Mouse (Mus musculus) stomach, embryonic 14.5 days (tissue): ENCODE data around the gene BC028528. TPM values are rescaled to one million over a fixed set of nuclear protein-coding genes. Genes with fewer than 3 reads are reported as not detected.

Experiments used
- ATAC-seq: fragments of 200-750 bp; cut with Nextera tagmentation; 2 replicates; pipeline ENCODE4 v1.8.0; 2017; ENCODE audit warnings: low read depth, moderate TSS enrichment; ENCODE audit not compliant: insufficient number of reproducible peaks, insufficient read depth, low FRiP score
- H3K27ac ChIP-seq: fragments of 300-500 bp; sonication (generic); 2 replicates; pipeline ENCODE4 v1.5.1; 2014; ENCODE audit warnings: mild to moderate bottlenecking, low read length, moderate library complexity, mixed read lengths
- H3K27me3 ChIP-seq: fragments of 300-500 bp; sonication (generic); 2 replicates; pipeline ENCODE4 v1.6.1; 2014; ENCODE audit warnings: low read length, control low read depth, mixed read lengths; ENCODE audit not compliant: control insufficient read depth, insufficient read depth
- H3K36me3 ChIP-seq: fragments of 300-500 bp; sonication (generic); 2 replicates; pipeline ENCODE4 v1.6.1; 2014; ENCODE audit warnings: mild to moderate bottlenecking, control low read depth, low read length, moderate library complexity, mixed read lengths; ENCODE audit not compliant: control insufficient read depth, insufficient read depth
- H3K4me1 ChIP-seq: fragments of 300-500 bp; sonication (generic); 2 replicates; pipeline ENCODE4 v1.6.1; 2014; ENCODE audit warnings: low read length, control low read depth, mixed read lengths; ENCODE audit not compliant: control insufficient read depth, insufficient read depth
- H3K4me2 ChIP-seq: fragments of 300-500 bp; sonication (generic); replicated peaks from 2 replicates; pipeline ENCODE4 v1.6.1; 2014; ENCODE audit warnings: low read depth, low read length, control low read depth
- H3K4me3 ChIP-seq: fragments of 300-500 bp; sonication (generic); 2 replicates; pipeline ENCODE4 v1.5.1; 2014; ENCODE audit warnings: low read depth, low read length, control low read depth
- H3K9ac ChIP-seq: fragments of 300-500 bp; sonication (generic); replicated peaks from 2 replicates; pipeline ENCODE4 v1.6.1; 2014; ENCODE audit warnings: low read depth, mild to moderate bottlenecking, control low read depth, low read length, moderate library complexity, mixed read lengths
- H3K9me3 ChIP-seq: fragments of 300-500 bp; sonication (generic); 2 replicates; pipeline ENCODE4 v1.6.1; 2016; ENCODE audit warnings: low read depth, low read length, control low read depth; ENCODE audit not compliant: control insufficient read depth
- WGBS: fragments of 180-500 bp; shearing (Covaris S2); extraction: QIAGEN DNeasy Blood & Tissue Kit; methylation state at CpG from one replicate; pipeline ENCODE4 v1.1.7; 2014; 5-methylcytosine and 5-hydroxymethylcytosine counted together
- polyA plus RNA-seq: library from polyadenylated mRNA; unstranded; fragments of >200 nt; fragmentation: Nextera tagmentation; extraction: Ambion mirVana; gene quantifications from 2 replicates; pipeline ENCODE4 v1.2.1, GENCODE M21; 2014

Gene BC028528
- polyA plus RNA-seq, 1 experiment from 2014 or later, result 28.0 TPM

GRCm38 (mm10) chr3:95916760-95917159, 25.0 kb upstream of the BC028528 start:
- no peaks in the 10 kb centered on the region for H3K4me1 ChIP-seq
- no peak overlapping the region for H3K27ac ChIP-seq
- H3K4me3 ChIP-seq, result no peak overlapping the region
- no peaks in the 10 kb centered on the region for H3K36me3 ChIP-seq
- no peak overlapping the region for H3K9ac ChIP-seq
- H3K4me2 ChIP-seq, result no peak overlapping the region
- no peak for ATAC-seq
- H3K27me3 ChIP-seq, result no peaks in the 10 kb centered on the region
- WGBS, result 68% methylated on average over 7 of the region's 7 CpGs
- no peaks in the 10 kb centered on the region for H3K9me3 ChIP-seq

- WGBS, result 84% methylated on average over 4 of the region's 4 CpGs
- Histone ChIP-seq H3K9me3 (no peaks in the 10 kb centered on the region), H3K4me3 (no peak overlapping the region), H3K36me3 (no peaks in the 10 kb centered on the region), H3K27ac (no peak overlapping the region), H3K27me3 (no peaks in the 10 kb centered on the region), H3K4me2 (no peak overlapping the region), H3K9ac (no peak overlapping the region), H3K4me1 (no peaks in the 10 kb centered on the region)
- no peak for ATAC-seq
Measured at GRCm38 (mm10) chr3:95914706-95915105, 22.9 kb upstream of the BC028528 start.

GRCm38 (mm10) chr3:95907613-95908012, 15.8 kb upstream of the BC028528 start:
- H3K36me3 ChIP-seq, result no peaks in the 10 kb centered on the region
- no peak overlapping the region for H3K4me3 ChIP-seq
- H3K9me3 ChIP-seq, result no peaks in the 10 kb centered on the region
- H3K9ac ChIP-seq, result no peak overlapping the region
- H3K4me1 ChIP-seq, result peaks cover 29% of the 10 kb centered on the region
- no peaks in the 10 kb centered on the region for H3K27me3 ChIP-seq
- WGBS, result 51% methylated on average over 4 of the region's 4 CpGs
- H3K27ac ChIP-seq, result no peak overlapping the region
- H3K4me2 ChIP-seq, result no peak overlapping the region
- no peak for ATAC-seq

DNA sequence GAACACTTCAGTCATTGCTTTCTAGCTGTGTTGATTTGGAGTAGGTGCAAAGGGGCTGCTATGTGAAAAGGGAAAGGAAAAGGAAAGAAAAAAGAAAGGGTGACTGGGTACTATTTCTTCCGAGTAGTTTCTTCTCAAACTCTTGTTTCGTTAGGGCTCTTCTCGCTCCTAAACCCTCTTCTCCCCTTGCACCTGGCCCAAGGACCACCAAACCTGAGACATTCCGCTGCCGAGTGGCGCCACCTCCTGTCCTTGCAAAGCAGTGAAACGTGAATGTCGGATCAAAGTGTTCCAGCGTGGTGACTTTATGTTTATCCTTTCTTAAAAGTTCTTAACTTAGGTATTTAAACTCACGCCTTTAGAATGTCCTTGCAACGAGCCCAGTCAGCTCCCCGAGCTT, 15.1 kb upstream of the BC028528 start:
- H3K9ac ChIP-seq, result no peak overlapping the region
- no peaks in the 10 kb centered on the region for H3K9me3 ChIP-seq
- no peaks in the 10 kb centered on the region for H3K27me3 ChIP-seq
- no peaks in the 10 kb centered on the region for H3K36me3 ChIP-seq
- ATAC-seq, result no peak
- no peak overlapping the region for H3K27ac ChIP-seq
- H3K4me2 ChIP-seq, result peak overlapping the region; percentile 73
- H3K4me1 ChIP-seq, result peaks cover 29% of the 10 kb centered on the region
- whole genome bisulfite sequencing, result under 1% methylated on average over 12 of the region's 12 CpGs
- H3K4me3 ChIP-seq, result peak overlapping the region; percentile 9; the same call in 1 of the 2 replicates

DNA sequence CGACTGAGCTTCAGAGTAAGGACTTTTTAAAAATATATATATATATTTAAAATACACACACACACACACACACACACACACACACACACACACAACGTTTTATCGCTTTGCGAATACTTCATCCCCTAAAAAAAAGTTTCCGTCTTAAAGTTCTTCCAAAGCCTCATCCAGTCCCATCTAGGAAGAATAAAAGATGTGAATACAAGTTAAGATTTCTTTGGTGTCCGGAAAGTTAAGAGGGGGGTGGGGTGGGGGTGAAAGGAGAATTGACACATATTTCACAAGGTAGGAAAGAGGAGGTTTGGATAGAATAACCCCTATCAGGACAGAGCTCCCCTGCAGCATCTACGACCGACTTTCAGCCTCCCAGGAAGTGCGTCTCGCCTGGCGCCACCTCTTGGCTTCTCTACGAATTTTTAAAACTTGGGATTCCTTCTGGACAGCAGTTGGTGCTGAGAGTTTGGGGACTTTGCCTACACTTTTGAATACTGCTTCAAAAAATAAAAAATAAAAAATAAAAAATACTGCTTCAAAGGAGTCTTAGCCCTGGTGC, 14.2 kb upstream of the BC028528 start:
- H3K4me2 ChIP-seq, result peak overlapping the region; percentile 73
- peak overlapping the region; percentile 29 for H3K4me3 ChIP-seq
- no peak overlapping the region for H3K27ac ChIP-seq
- H3K36me3 ChIP-seq, result no peaks in the 10 kb centered on the region
- peaks cover 29% of the 10 kb centered on the region for H3K4me1 ChIP-seq
- no peaks in the 10 kb centered on the region for H3K9me3 ChIP-seq
- H3K27me3 ChIP-seq, result no peaks in the 10 kb centered on the region
- ATAC-seq, result 0 out of 2 replicates have a peak, but pooled peaks have one; percentile 51
- WGBS, result 1% methylated on average over 12 of the region's 12 CpGs
- no peak overlapping the region; the same call in 1 of the 2 replicates for H3K9ac ChIP-seq

DNA sequence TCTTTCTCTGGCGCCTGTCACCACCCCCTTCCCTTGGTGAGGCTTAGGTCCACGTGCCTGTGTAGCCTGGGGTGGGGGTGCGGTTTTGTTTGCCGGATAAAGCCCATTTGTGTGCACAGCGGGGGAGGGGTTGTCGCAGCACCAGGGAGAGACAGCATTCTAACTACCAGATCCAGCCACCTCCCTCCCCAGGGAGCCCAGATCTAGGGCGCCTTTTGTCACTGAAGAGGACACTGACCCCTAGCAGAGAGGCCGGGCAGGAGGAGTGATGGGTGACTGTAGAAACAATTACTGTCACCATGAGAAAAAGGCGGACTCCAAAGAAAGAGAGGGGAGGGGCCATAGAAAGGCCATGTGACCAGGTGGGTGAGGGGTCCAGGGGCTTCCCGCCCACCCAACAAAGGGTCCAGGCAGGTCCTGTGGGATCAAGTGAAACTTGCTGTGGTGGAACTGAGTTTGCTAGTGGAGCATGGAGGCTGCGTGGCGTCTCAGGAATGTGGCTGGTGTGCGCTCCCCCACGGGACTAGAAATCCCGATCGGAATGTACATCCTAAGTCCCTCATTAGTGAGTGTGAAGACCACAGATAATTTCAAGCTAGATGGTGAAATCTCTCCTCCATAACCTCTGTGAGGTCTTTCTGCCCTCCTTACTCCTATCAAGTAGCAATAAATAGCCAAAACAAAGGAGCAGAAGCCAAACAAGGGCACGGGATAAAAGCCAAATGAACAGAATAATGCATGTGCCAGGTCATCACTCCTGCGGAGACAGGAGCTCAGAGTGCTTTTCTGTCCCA, 13.5 kb upstream of the BC028528 start:
- peaks cover 29% of the 10 kb centered on the region for H3K4me1 ChIP-seq
- ATAC-seq, result peak; percentile 59

DNA sequence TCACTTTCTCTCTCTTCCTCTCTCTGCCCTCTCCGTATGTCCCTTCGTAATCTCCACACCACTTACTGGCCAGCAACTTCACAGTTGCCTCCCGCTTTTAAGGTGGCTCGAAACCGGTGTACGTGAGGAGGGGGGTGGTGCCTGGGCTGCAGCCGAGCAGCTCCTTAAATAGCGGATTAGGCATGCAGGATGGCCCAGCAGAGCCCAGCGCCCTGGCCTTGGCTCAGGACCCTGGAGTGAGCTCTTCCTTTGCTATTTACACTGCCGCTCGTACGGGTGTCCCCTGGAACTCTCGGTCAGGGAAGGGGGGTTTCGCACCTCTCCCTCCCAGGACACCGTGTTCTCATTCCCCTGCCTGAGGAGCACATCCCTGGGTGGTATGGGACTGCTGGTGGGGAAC, 12.8 kb upstream of the BC028528 start, which contains the start of gene Car14:
Gene Car14 (minus strand): TSS at position 124 of the 400 bp plus-strand sequence.
- Histone ChIP-seq H3K4me3 (peak within 1 kb of the TSS; percentile 29), H3K36me3 (no peaks in the 10 kb centered on the region), H3K27ac (peak within 1 kb of the TSS; percentile 28; the same call in 1 of the 2 replicates), H3K4me1 (peaks cover 29% of the 10 kb centered on the region), H3K4me2 (peak within 1 kb of the TSS; percentile 73), H3K9me3 (no peaks in the 10 kb centered on the region), H3K9ac (peak within 1 kb of the TSS; percentile 3; the same call in 1 of the 2 replicates), H3K27me3 (no peaks in the 10 kb centered on the region)
- ATAC-seq, result no peak; the same call in 1 of the 2 replicates
- WGBS, result 1% methylated on average over 15 of the region's 15 CpGs

More for the DNA sequence above, 13.5 kb upstream of the BC028528 start:
- peak overlapping the region; percentile 29 for H3K4me3 ChIP-seq
- peak overlapping the region; percentile 73 for H3K4me2 ChIP-seq
- H3K27ac ChIP-seq, result no peak overlapping the region
- no peaks in the 10 kb centered on the region for H3K36me3 ChIP-seq
- no peaks in the 10 kb centered on the region for H3K27me3 ChIP-seq
- no peaks in the 10 kb centered on the region for H3K9me3 ChIP-seq
- 1% methylated on average over 18 of the region's 18 CpGs for WGBS
- 0 out of 2 replicates have a peak overlapping the region, but pooled peaks have one; percentile 3 for H3K9ac ChIP-seq

DNA sequence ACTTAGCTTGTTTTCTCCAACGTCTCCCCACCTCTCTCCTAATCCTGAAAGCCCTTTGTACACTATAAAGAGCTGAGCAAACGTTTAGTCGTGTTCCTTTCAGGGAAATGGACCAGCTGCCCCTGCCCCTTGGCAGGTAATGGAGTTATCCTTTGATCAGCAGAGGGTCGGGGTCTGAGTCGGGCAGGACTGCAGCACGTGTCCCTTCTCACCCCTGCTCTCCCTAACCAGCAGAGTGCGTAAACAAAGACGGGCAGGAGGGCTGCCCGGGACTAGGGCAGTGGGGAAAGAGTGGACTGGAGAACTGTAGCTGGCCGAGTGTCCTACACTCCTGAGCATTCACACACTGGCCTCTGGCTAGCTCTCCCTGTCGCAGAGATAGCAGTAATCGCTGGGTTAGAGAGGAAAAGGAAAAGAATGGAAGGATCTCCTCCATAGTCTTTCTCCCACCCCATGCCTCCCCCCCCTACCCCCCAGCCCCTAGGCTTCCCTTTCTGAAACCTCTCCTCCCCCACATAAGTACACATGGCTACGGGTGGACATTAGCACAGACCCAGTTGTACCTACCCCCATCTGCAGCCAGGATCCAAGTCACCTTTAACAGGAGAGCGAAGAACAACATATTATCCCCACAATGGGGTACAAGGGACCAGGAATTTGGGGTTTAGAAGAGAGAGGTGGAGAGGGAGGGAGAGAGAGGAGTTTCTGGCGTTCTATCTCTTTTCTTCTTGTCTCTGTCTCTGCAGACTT, 12.1 kb upstream of the BC028528 start:
- ATAC-seq, result peak; percentile 44; the same call in 1 of the 2 replicates
- H3K4me1 ChIP-seq, result peaks cover 29% of the 10 kb centered on the region
- no peaks in the 10 kb centered on the region for H3K36me3 ChIP-seq
- peak overlapping the region; percentile 73 for H3K4me2 ChIP-seq
- no peak overlapping the region for H3K27ac ChIP-seq
- 3% methylated on average over 15 of the region's 15 CpGs for WGBS
- H3K4me3 ChIP-seq, result peak overlapping the region; percentile 29
- H3K9me3 ChIP-seq, result no peaks in the 10 kb centered on the region
- no peaks in the 10 kb centered on the region for H3K27me3 ChIP-seq
- H3K9ac ChIP-seq, result no peak overlapping the region; the same call in 1 of the 2 replicates
